Mouse (Mus musculus) hindbrain, embryonic 11.5 days (tissue): Measurements from ENCODE around the gene Atp6v1e2. TPM values are rescaled to one million over a fixed set of nuclear protein-coding genes. Genes with fewer than 3 reads are reported as not detected.

Experiments used
- ATAC-seq: fragments of 200-750 bp; cut with Nextera tagmentation; 2 replicates; pipeline ENCODE4 v1.8.0; 2017; ENCODE audit warnings: mild to moderate bottlenecking, moderate TSS enrichment, moderate library complexity; ENCODE audit not compliant: low FRiP score
- DNase-seq: peaks from one replicate; pipeline ENCODE4 v3.0.0-alpha.2; 2015; ENCODE audit warnings: low spot score
- H3K27ac ChIP-seq: fragments of 300-500 bp; sonication (generic); 2 replicates; pipeline ENCODE4 v1.5.1; 2014; ENCODE audit warnings: mild to moderate bottlenecking, low read depth, low read length
- H3K27me3 ChIP-seq: fragments of 300-500 bp; sonication (generic); 2 replicates; pipeline ENCODE4 v1.6.1; 2014; ENCODE audit warnings: mild to moderate bottlenecking, low read length, moderate library complexity, mixed read lengths; ENCODE audit not compliant: control insufficient read depth, insufficient read depth
- H3K36me3 ChIP-seq: fragments of 300-500 bp; sonication (generic); 2 replicates; pipeline ENCODE4 v1.6.1; 2014; ENCODE audit warnings: mild to moderate bottlenecking, low read length, moderate library complexity, mixed read lengths; ENCODE audit not compliant: control insufficient read depth, insufficient read depth
- H3K4me1 ChIP-seq: fragments of 300-500 bp; sonication (generic); replicated peaks from 2 replicates; pipeline ENCODE4 v1.6.1; 2014; ENCODE audit warnings: low read length, mixed read lengths; ENCODE audit not compliant: control insufficient read depth, insufficient read depth
- H3K4me2 ChIP-seq: fragments of 300-500 bp; sonication (generic); replicated peaks from 2 replicates; pipeline ENCODE4 v1.6.1; 2014; ENCODE audit warnings: mild to moderate bottlenecking, low read depth, low read length
- H3K4me3 ChIP-seq: fragments of 300-500 bp; sonication (generic); 2 replicates; pipeline ENCODE4 v1.5.1; 2014; ENCODE audit warnings: low read depth, low read length
- H3K9ac ChIP-seq: fragments of 300-500 bp; sonication (generic); 2 replicates; pipeline ENCODE4 v1.6.1; 2014; ENCODE audit warnings: low read depth, low read length
- H3K9me3 ChIP-seq: fragments of 300-500 bp; sonication (generic); 2 replicates; pipeline ENCODE4 v1.6.1; 2016; ENCODE audit warnings: low read length; ENCODE audit not compliant: control insufficient read depth
- WGBS: fragments of 180-500 bp; shearing (Covaris S2); extraction: QIAGEN DNeasy Blood & Tissue Kit; methylation state at CpG from one replicate; pipeline ENCODE4 v1.1.7; 2014; 5-methylcytosine and 5-hydroxymethylcytosine counted together
- polyA plus RNA-seq: library from polyadenylated mRNA; unstranded; fragments of >200 nt; fragmentation: Nextera tagmentation; extraction: Ambion mirVana; gene quantifications from 2 replicates; pipeline ENCODE4 v1.2.1, GENCODE M21; 2014

Atp6v1e2 gene
- not detected in 2 replicates for polyA plus RNA-seq

GRCm38 (mm10) chr17:86947840-86948796 lies at the start of gene Atp6v1e2:
Atp6v1e2 (minus strand) TSS chr17:86947897.
- ATAC-seq = peak; percentile 53
- Histone ChIP-seq H3K4me2 (no peak within 1 kb of the TSS), H3K36me3 (no peaks in the 10 kb centered on the region), H3K4me1 (no peaks in the 10 kb centered on the region), H3K9me3 (no peaks in the 10 kb centered on the region), H3K27me3 (no peaks in the 10 kb centered on the region), H3K9ac (no peak within 1 kb of the TSS), H3K27ac (no peak within 1 kb of the TSS), H3K4me3 (no peak within 1 kb of the TSS)
- WGBS = 84% methylated on average over 28 of the region's 28 CpGs
- peak; percentile 19 for DNase-seq

DNA sequence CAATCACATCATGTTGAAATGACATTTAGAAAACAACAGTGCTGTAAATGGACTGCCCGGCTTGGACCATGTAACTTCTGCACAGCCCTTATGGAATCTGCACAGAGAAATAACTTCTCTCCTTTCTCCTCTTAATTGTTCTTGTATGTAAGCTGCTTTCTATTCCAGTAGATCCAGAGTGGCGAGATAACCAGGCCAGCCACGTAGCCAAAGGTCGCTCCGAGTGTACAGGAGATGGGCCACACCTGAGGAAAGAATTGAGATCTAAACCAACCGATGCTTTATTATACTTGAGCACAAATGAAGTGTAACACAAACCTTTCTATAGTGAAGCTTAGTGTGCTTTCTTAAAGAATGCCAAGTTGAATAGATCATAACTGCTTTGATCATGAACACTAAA lies 49.6 kb upstream of the Atp6v1e2 start:
- ATAC-seq = no peak
- Histone ChIP-seq H3K36me3 (no peaks in the 10 kb centered on the region), H3K27me3 (no peaks in the 10 kb centered on the region), H3K27ac (no peak overlapping the region), H3K9me3 (no peaks in the 10 kb centered on the region), H3K4me2 (no peak overlapping the region), H3K9ac (no peak overlapping the region), H3K4me1 (no peaks in the 10 kb centered on the region), H3K4me3 (no peak overlapping the region)
- DNase-seq = no peak
- WGBS = 95% methylated on average over 6 of the region's 6 CpGs

DNA sequence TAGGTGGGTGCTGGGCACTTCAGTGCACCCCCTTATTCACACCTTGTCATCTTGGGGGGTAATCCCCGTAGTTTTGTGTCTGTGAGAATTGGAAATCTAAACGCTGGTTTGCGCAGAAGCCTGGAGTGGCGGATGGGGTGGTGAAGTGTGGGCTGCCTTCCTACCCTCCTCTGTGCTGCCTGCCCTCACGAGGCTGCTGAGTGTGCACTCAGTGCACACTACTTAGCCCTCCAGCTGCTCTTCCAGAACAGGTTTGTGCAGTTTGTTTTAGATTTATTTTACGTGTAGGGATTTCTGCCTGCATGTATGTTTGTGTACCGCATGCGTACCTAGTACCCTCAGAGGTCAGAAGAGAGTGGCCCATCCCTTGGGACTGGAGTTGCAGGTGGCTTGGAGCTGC lies 43.6 kb upstream of the Atp6v1e2 start:
- no peaks in the 10 kb centered on the region for H3K36me3 ChIP-seq
- no peak overlapping the region for H3K4me3 ChIP-seq
- H3K4me2 ChIP-seq = no peak overlapping the region
- ATAC-seq (no peak), DNase-seq (no peak)
- H3K9me3 ChIP-seq = no peaks in the 10 kb centered on the region
- H3K27me3 ChIP-seq = no peaks in the 10 kb centered on the region
- H3K27ac ChIP-seq = no peak overlapping the region
- WGBS = 96% methylated on average over 8 of the region's 8 CpGs
- no peak overlapping the region for H3K9ac ChIP-seq
- no peaks in the 10 kb centered on the region; the same call in 1 of the 2 replicates for H3K4me1 ChIP-seq

- H3K9me3 ChIP-seq = no peaks in the 10 kb centered on the region
- ATAC-seq = no peak
- no peak for DNase-seq
- H3K27ac ChIP-seq = no peak overlapping the region
- no peak overlapping the region for H3K9ac ChIP-seq
- H3K4me3 ChIP-seq = no peak overlapping the region
- H3K36me3 ChIP-seq = no peaks in the 10 kb centered on the region
- WGBS = 67% methylated on average over 6 of the region's 6 CpGs
- no peaks in the 10 kb centered on the region for H3K27me3 ChIP-seq
- H3K4me2 ChIP-seq = no peak overlapping the region
- no peaks in the 10 kb centered on the region; the same call in 1 of the 2 replicates for H3K4me1 ChIP-seq
Measured at GRCm38 (mm10) chr17:86988601-86989184, 41.0 kb upstream of the Atp6v1e2 start.

GRCm38 (mm10) chr17:86988161-86988560 lies 40.5 kb upstream of the Atp6v1e2 start:
- 89% methylated on average over 5 of the region's 5 CpGs for WGBS
- H3K27me3 ChIP-seq = no peaks in the 10 kb centered on the region
- no peak overlapping the region for H3K4me2 ChIP-seq
- no peak overlapping the region for H3K9ac ChIP-seq
- no peak overlapping the region for H3K4me3 ChIP-seq
- no peak for ATAC-seq
- H3K4me1 ChIP-seq = no peaks in the 10 kb centered on the region; the same call in 1 of the 2 replicates
- H3K36me3 ChIP-seq = no peaks in the 10 kb centered on the region
- H3K9me3 ChIP-seq = no peaks in the 10 kb centered on the region
- no peak overlapping the region for H3K27ac ChIP-seq
- DNase-seq = peak; percentile 4

DNA sequence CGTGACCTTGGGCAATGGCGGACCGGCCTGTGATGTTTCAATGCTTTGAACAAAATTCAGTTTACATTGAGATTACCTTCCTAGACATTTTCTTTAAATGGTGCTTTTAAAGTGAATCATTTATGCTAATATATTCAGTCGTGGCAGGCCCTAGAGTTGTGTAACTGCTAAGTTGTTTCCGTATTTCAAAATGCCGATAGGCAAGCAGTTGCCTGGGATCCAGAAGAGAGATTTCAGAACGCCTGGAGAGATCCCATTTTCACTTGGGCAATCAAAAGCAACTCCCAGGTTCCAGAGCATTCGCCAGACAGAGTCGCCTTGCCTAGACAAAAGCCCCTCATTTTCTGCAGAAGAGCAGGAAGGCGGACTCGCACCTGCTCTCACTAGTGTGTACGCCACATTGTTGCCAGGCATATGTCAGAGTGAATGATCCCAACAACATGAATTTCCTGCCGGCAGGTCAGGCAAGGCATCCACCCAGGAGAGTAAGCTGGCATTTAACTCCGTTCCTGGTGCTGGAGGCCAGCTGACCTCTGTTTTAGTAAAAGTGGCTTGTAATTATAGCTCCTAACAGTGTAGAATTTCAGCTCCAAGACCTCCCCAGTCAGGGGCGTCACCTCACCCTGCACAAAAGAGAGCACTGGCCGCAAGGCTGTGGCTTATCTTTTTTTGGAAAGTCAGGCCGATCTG lies 38.9 kb upstream of the Atp6v1e2 start:
- Histone ChIP-seq H3K27me3 (no peaks in the 10 kb centered on the region), H3K9ac (no peak overlapping the region), H3K4me1 (no peaks in the 10 kb centered on the region; the same call in 1 of the 2 replicates), H3K36me3 (no peaks in the 10 kb centered on the region), H3K9me3 (no peaks in the 10 kb centered on the region), H3K4me2 (no peak overlapping the region), H3K4me3 (no peak overlapping the region), H3K27ac (no peak overlapping the region; the same call in 1 of the 2 replicates)
- no peak for ATAC-seq
- DNase-seq = peak; percentile 28
- WGBS = 60% methylated on average over 17 of the region's 17 CpGs

DNA sequence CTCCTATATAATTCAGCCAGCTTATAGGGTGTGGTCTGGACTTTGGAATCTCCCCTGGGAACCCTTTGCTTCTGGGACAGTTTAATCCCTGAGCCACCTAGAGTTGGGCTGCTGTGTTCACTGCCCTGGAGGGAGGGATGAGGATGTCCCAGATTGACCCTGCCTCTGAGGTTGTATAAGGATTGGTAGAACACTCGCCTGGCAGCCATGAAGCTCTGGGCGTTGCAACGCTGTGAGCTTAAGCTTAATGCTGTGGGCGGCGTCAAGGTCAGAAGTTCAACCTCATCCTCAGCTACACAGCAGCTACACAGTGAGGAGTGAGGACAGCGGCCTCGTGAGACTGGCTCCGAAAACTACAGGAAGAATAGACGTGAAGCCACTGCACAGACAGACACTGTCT lies 34.8 kb upstream of the Atp6v1e2 start:
- no peaks in the 10 kb centered on the region for H3K36me3 ChIP-seq
- ATAC-seq (no peak), DNase-seq (no peak)
- H3K27ac ChIP-seq = no peak overlapping the region
- H3K4me2 ChIP-seq = no peak overlapping the region
- no peaks in the 10 kb centered on the region for H3K9me3 ChIP-seq
- H3K27me3 ChIP-seq = no peaks in the 10 kb centered on the region
- H3K4me3 ChIP-seq = no peak overlapping the region
- H3K9ac ChIP-seq = no peak overlapping the region
- 72% methylated on average over 9 of the region's 9 CpGs for WGBS
- no peaks in the 10 kb centered on the region for H3K4me1 ChIP-seq

- ATAC-seq (no peak), DNase-seq (no peak)
- Histone ChIP-seq H3K4me3 (no peak overlapping the region), H3K27me3 (no peaks in the 10 kb centered on the region), H3K4me2 (no peak overlapping the region), H3K27ac (no peak overlapping the region), H3K9ac (no peak overlapping the region), H3K4me1 (no peaks in the 10 kb centered on the region), H3K9me3 (no peaks in the 10 kb centered on the region), H3K36me3 (no peaks in the 10 kb centered on the region)
- WGBS = 96% methylated on average over 2 of the region's 2 CpGs
Measured at GRCm38 (mm10) chr17:86981701-86982100, 34.0 kb upstream of the Atp6v1e2 start.
